Mouse (Mus musculus) MEL (cell line): ENCODE data around the gene Celf2. TPM values are rescaled to one million over a fixed set of nuclear protein-coding genes. Genes with fewer than 3 reads are reported as not detected.

Experiments
- DNase-seq: peaks from one replicate; pipeline ENCODE4 v3.0.0; 2011; ENCODE audit warnings: low read depth, low spot score
- H3K27ac ChIP-seq: 2 replicates; pipeline ENCODE4 v1.5.1; 2012; ENCODE audit warnings: low read depth, mild to moderate bottlenecking, control low read depth, low read length, moderate library complexity; ENCODE audit not compliant: control insufficient read depth
- H3K27me3 ChIP-seq, 2 experiments: fragments of 150-350 bp in 1 of 2; sonication (generic) in 1 of 2; 2 replicates each; pipeline ENCODE4 v1.6.1; 2012; ENCODE audit warnings: low read length in 2 of 2, mild to moderate bottlenecking in 2 of 2, improper control_type of control experiment in 1 of 2, moderate library complexity in 1 of 2; ENCODE audit not compliant: insufficient read depth in 2 of 2, control insufficient read depth in 1 of 2
- H3K36me3 ChIP-seq, 2 experiments: 2 replicates each; pipeline ENCODE4 v1.6.1; 2012 to 2014; ENCODE audit warnings: low read length in 2 of 2, improper control_type of control experiment in 1 of 2, inconsistent platforms in 1 of 2, mild to moderate bottlenecking in 1 of 2; ENCODE audit not compliant: insufficient read depth in 2 of 2, control insufficient read depth in 1 of 2
- H3K4me1 ChIP-seq, 2 experiments: fragments of 150-350 bp in 1 of 2; sonication (generic) in 1 of 2; 2 replicates each; pipeline ENCODE4 v1.6.1; 2012; ENCODE audit warnings: low read length in 2 of 2, improper control_type of control experiment in 1 of 2, mild to moderate bottlenecking in 1 of 2; ENCODE audit not compliant: insufficient read depth in 2 of 2, control insufficient read depth in 1 of 2
- H3K4me3 ChIP-seq, 2 experiments: fragments of 150-350 bp in 1 of 2; sonication (generic) in 1 of 2; 2 replicates each; pipeline ENCODE4 v1.5.1; 2012; ENCODE audit warnings: low read depth in 2 of 2, low read length in 2 of 2, mild to moderate bottlenecking in 2 of 2, moderate library complexity in 2 of 2, control low read depth in 1 of 2, improper control_type of control experiment in 1 of 2; ENCODE audit not compliant: control insufficient read depth in 1 of 2, insufficient read depth in 1 of 2
- H3K79me2 ChIP-seq: 2 replicates; pipeline ENCODE4 v1.6.1; 2012; ENCODE audit warnings: mild to moderate bottlenecking, low read length, moderate library complexity; ENCODE audit not compliant: control insufficient read depth, poor library complexity, insufficient read depth
- H3K9ac ChIP-seq: 2 replicates; pipeline ENCODE4 v1.6.1; 2012; ENCODE audit warnings: low read depth, mild to moderate bottlenecking, control low read depth, low read length, moderate library complexity; ENCODE audit not compliant: control insufficient read depth, poor library complexity, severe bottlenecking
- H3K9me3 ChIP-seq: fragments of 150-350 bp; sonication (generic); replicated peaks from 2 replicates; pipeline ENCODE4 v1.6.1; 2012; ENCODE audit warnings: mild to moderate bottlenecking, low read length, improper control_type of control experiment, moderate library complexity; ENCODE audit not compliant: insufficient read depth
- CHD2 ChIP-seq: IDR thresholded peaks from 2 replicates; pipeline ENCODE4 v1.6.1; 2011; ENCODE audit warnings: low read length, improper control_type of control experiment
- CTCF ChIP-seq, 3 experiments: IDR thresholded peaks in 2 of 3; conservative IDR thresholded peaks in 1 of 3; 2 replicates each; pipeline ENCODE4 v1.5.1; 2011 to 2012; ENCODE audit warnings: low read length in 3 of 3, low read depth in 2 of 3, mild to moderate bottlenecking in 2 of 3, improper control_type of control experiment in 1 of 3, inconsistent platforms in 1 of 3, mixed read lengths in 1 of 3, moderate library complexity in 1 of 3; ENCODE audit not compliant: control insufficient read depth in 1 of 3, insufficient read depth in 1 of 3, poor library complexity in 1 of 3, severe bottlenecking in 1 of 3
- E2F4 ChIP-seq: IDR thresholded peaks from 2 replicates; pipeline ENCODE4 v1.6.1; 2011; ENCODE audit warnings: low read depth, low read length, improper control_type of control experiment, borderline replicate concordance
- ELF1 ChIP-seq: IDR thresholded peaks from 2 replicates; pipeline ENCODE4 v1.6.1; 2014; ENCODE audit warnings: low read depth, mild to moderate bottlenecking, inconsistent platforms, low read length, improper control_type of control experiment, moderate library complexity
- EP300 ChIP-seq, 2 experiments: IDR thresholded peaks; 2 replicates each; pipeline ENCODE4 v1.6.1; 2011; ENCODE audit warnings: improper control_type of control experiment in 2 of 2, low read length in 2 of 2, low read depth in 1 of 2, mild to moderate bottlenecking in 1 of 2
- GATA1 ChIP-seq: IDR thresholded peaks from 2 replicates; pipeline ENCODE4 v1.6.1; 2011; ENCODE audit warnings: low read depth, low read length, improper control_type of control experiment
- HCFC1 ChIP-seq: IDR thresholded peaks from 2 replicates; pipeline ENCODE4 v1.6.1; 2012; ENCODE audit warnings: low read depth, mild to moderate bottlenecking, inconsistent platforms, low read length, improper control_type of control experiment, moderate library complexity
- JUND ChIP-seq: IDR thresholded peaks from 2 replicates; pipeline ENCODE4 v1.6.1; 2011; ENCODE audit warnings: low read depth, mild to moderate bottlenecking, improper control_type of control experiment, low read length
- MAFK ChIP-seq: IDR thresholded peaks from 2 replicates; pipeline ENCODE4 v1.6.1; 2011; ENCODE audit warnings: low read depth, mild to moderate bottlenecking, low read length, improper control_type of control experiment, borderline replicate concordance
- MAZ ChIP-seq: IDR thresholded peaks from 2 replicates; pipeline ENCODE4 v1.6.1; 2012; ENCODE audit warnings: low read depth, mild to moderate bottlenecking, inconsistent platforms, low read length, improper control_type of control experiment
- MXI1 ChIP-seq: IDR thresholded peaks from 2 replicates; pipeline ENCODE4 v1.6.1; 2011; ENCODE audit warnings: mild to moderate bottlenecking, low read depth, low read length, improper control_type of control experiment
- NELFE ChIP-seq: IDR thresholded peaks from 2 replicates; pipeline ENCODE4 v1.6.1; 2011; ENCODE audit warnings: low read depth, low read length, improper control_type of control experiment
- POLR2A ChIP-seq, 2 experiments: IDR thresholded peaks; 2 replicates each; pipeline ENCODE4 v1.6.1; 2011 to 2012; ENCODE audit warnings: low read length in 2 of 2, mild to moderate bottlenecking in 2 of 2, control low read depth in 1 of 2, improper control_type of control experiment in 1 of 2, low read depth in 1 of 2, moderate library complexity in 1 of 2; ENCODE audit not compliant: control insufficient read depth in 1 of 2, insufficient read depth in 1 of 2, poor library complexity in 1 of 2
- POLR2AphosphoS5 ChIP-seq: IDR thresholded peaks from 2 replicates; pipeline ENCODE4 v1.6.1; 2012; ENCODE audit warnings: low read depth, borderline replicate concordance, mild to moderate bottlenecking, inconsistent platforms, low read length, moderate library complexity, mixed read lengths
- SMC3 ChIP-seq: IDR thresholded peaks from 2 replicates; pipeline ENCODE4 v1.6.1; 2011; ENCODE audit warnings: low read depth, low read length, improper control_type of control experiment
- TBP ChIP-seq: IDR thresholded peaks from 2 replicates; pipeline ENCODE4 v1.8.0; 2011; ENCODE audit warnings: low read depth, low read length, improper control_type of control experiment
- TCF12 ChIP-seq: IDR thresholded peaks from 2 replicates; pipeline ENCODE4 v1.6.1; 2014; ENCODE audit warnings: low read depth, mild to moderate bottlenecking, inconsistent platforms, low read length, improper control_type of control experiment, moderate library complexity
- UBTF ChIP-seq: IDR thresholded peaks from 2 replicates; pipeline ENCODE4 v1.6.1; 2012; ENCODE audit warnings: low read depth, mild to moderate bottlenecking, inconsistent platforms, low read length, improper control_type of control experiment, moderate library complexity, borderline replicate concordance; ENCODE audit not compliant: insufficient read depth
- USF2 ChIP-seq, 2 experiments: IDR thresholded peaks; 2 replicates each; pipeline ENCODE4 v1.6.1; 2011 to 2012; ENCODE audit warnings: improper control_type of control experiment in 2 of 2, low read length in 2 of 2, borderline replicate concordance in 1 of 2, inconsistent platforms in 1 of 2, low read depth in 1 of 2, mild to moderate bottlenecking in 1 of 2; ENCODE audit not compliant: insufficient read depth in 1 of 2
- ZC3H11A ChIP-seq: IDR thresholded peaks from 2 replicates; pipeline ENCODE4 v1.6.1; 2012; ENCODE audit warnings: low read depth, mild to moderate bottlenecking, inconsistent platforms, low read length, improper control_type of control experiment
- ZKSCAN1 ChIP-seq: IDR thresholded peaks from 2 replicates; pipeline ENCODE4 v1.6.1; 2012; ENCODE audit warnings: low read depth, mild to moderate bottlenecking, inconsistent platforms, low read length, improper control_type of control experiment, moderate library complexity
- polyA plus RNA-seq, 2 experiments: library from polyadenylated mRNA; stranded (reverse) in 1 of 2; unstranded in 1 of 2; fragments of >175 nt in 1 of 2; fragments of >200 nt in 1 of 2; gene quantifications; 2 replicates each; pipeline versions ENCODE4 v1.2.1 to v1.2.4; 2012; ENCODE audit warnings: low replicate concordance in 2 of 2, low read depth in 1 of 2; ENCODE audit not compliant: insufficient read length in 2 of 2, insufficient read depth in 1 of 2, missing spikeins in 1 of 2
- total RNA-seq: library from RNA; depleted of rRNA; stranded (reverse); fragments of 300-350 nt; gene quantifications from 2 replicates; pipeline ENCODE4 v1.2.3, GENCODE M21; 2012

The Celf2 gene
- total and polyA plus RNA-seq, 3 experiments, result 8.9 to 16.7 TPM; not detected in 1

DNA sequence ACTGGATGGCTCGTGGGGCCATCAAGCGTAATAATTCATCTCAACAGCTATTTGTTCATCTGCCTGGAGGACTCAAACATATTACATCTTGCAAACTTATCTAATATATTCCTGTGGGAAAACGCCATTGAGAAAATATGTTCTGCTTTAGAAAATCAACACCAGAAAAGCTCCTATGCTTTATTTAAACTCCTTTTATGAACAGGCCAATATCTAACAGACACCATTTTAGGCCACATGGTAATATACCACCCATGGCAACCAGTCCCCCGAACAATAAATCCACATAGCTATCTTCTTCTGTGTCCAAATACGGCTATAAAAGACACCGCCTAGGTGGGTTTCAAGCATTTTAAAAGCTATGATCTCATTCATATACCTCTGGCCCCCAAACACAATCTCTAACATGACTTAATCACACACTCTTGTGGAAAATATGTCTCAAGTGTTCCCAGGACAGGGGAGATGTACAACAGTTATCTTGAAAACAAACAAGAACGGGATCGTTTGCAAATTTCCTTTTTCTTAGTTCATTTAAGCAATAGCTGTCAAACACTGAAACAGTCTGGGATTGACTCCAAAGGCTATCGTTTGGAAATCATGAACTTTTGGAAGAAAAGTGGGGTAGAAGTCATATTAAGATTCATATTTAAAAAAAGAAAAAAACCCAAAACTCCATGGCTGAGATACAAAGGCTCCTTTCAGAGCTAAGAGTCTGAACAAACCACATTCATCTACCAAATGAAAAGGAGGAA is 639.2 kb downstream of the Celf2 start:
- no peaks in the 10 kb centered on the region for H3K36me3 ChIP-seq
- no peaks in the 10 kb centered on the region for H3K4me1 ChIP-seq
- no peak overlapping the region for H3K4me3 ChIP-seq
- no peak overlapping the region for H3K9ac ChIP-seq
- no peak overlapping the region for H3K27ac ChIP-seq
- no peaks in the 10 kb centered on the region for H3K9me3 ChIP-seq
- no peaks in the 10 kb centered on the region for H3K79me2 ChIP-seq
- no peak for TF ChIP-seq MXI1
- TF ChIP-seq ZC3H11A, result no peak
- peaks cover 0 to 2% of the 10 kb centered on the region in 2 experiments; a peak in 1 of 4 replicates for H3K27me3 ChIP-seq
- DNase-seq, result no peak

DNA sequence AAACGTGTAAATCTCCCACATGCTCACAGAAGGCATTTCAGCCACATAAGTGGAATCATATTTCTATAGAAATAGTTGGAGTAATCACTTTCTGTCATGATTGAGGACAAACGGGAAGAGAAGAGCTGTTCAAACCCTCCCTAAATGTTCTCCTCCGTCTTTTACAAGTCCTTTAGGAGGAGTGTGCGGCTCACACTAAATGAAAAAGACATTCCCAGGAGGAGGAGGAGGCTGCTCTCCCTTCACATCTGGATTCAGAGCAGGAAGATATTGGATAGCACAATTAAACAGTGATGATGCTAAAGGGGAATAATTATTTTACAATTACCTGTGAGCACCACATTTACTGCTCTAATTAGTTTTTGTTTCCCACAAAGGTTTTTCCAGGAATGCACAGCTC is 642.1 kb downstream of the Celf2 start:
- H3K27me3 ChIP-seq, result peaks cover 0 to 2% of the 10 kb centered on the region in 2 experiments; a peak in 1 of 4 replicates
- H3K9me3 ChIP-seq, result no peaks in the 10 kb centered on the region
- no peak for DNase-seq
- no peak overlapping the region for H3K27ac ChIP-seq
- no peaks in the 10 kb centered on the region for H3K79me2 ChIP-seq
- H3K4me3 ChIP-seq, result no peak overlapping the region
- H3K9ac ChIP-seq, result no peak overlapping the region
- H3K4me1 ChIP-seq, result no peaks in the 10 kb centered on the region
- H3K36me3 ChIP-seq, result no peaks in the 10 kb centered on the region
- TF ChIP-seq GATA1 (no peak), TCF12 (no peak), MAFK (no peak), JUND (no peak), MAZ (no peak), MXI1 (no peak), TBP (no peak), ELF1 (no peak), E2F4 (no peak), SMC3 (no peak), CTCF (IDR thresholded peaks at IDR 0.05 in 2 of 3, conservative IDR thresholded peaks at IDR 0.05 in 1 of 3; ENCODE audit: control insufficient read depth in 1 of 3, insufficient read depth in 1 of 3, low read depth in 2 of 3, low read length in 3 of 3, poor library complexity in 1 of 3, severe bottlenecking in 1 of 3) (no peak), ZKSCAN1 (no peak), NELFE (no peak), POLR2A (IDR thresholded peaks at IDR 0.05; ENCODE audit: control insufficient read depth in 1 of 2, insufficient read depth in 1 of 2, low read depth in 1 of 2, low read length in 2 of 2, poor library complexity in 1 of 2) (no peak), EP300 (IDR thresholded peaks at IDR 0.05; ENCODE audit: low read depth in 1 of 2, low read length in 2 of 2) (no peak), USF2 (IDR thresholded peaks at IDR 0.05; ENCODE audit: borderline replicate concordance in 1 of 2, insufficient read depth in 1 of 2, low read depth in 1 of 2, low read length in 2 of 2) (no peak), UBTF (no peak), POLR2AphosphoS5 (no peak), CHD2 (no peak), HCFC1 (no peak)
- TF ChIP-seq, all 39 proteins: peak for 0
